Mouse (Mus musculus): Measurements from ENCODE around the gene Vipas39.

DNA sequence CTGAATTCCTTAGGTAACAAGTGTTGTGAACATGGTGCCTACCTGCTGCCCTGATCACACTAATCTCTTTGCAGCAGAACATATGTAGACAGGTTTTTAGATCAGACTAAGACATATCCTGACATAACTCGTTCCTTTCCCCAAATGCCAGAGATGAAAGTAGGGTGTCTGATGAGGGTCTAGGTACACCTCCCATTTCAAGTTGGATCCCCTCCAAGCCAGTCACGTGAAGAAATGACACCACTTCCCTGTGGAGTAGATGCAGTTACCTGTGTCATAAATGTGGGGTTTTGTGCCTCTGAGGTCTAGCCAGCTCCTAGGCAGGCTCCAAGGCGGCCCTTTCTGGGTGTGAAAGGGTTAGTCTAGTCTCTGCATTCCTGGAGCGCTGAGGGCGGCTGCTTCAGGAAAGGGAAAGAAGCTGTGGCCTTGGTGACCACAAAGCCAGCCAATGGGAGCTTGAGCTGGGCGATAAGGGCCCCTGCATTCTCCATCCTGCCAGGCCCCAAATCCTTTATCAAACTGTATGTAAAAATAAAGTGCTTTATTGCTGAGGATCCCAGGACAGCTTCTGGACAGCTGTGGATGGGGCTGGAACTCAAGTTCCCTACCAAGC lies 12.2 kb upstream of the Vipas39 start:
- TF ChIP-seq POLR2AphosphoS2 (IDR thresholded peaks at IDR 0.05; ENCODE audit: low read depth, low read length), result no peak; the same call in 1 of the 2 replicates
- TF ChIP-seq POLR2A (IDR thresholded peaks at IDR 0.05; ENCODE audit: low read depth, low read length), result no peak
